Mouse (Mus musculus): ENCODE measurements at regions not wholly inside any gene's neighbourhood (a gene's known extent, or its start where the extent isn't known, plus 50 kb on each side); places are given as distances from the start of the nearest gene placed in this dataset.

GRCm38 (mm10) chr14:80471470-80471869, 487.6 kb downstream of the Olfm4 start:
- DNase-seq (ENCODE audit: low spot score in 2 of 2), result no peak

- DNase-seq (ENCODE audit: low spot score in 2 of 2), result no peak
These were observed 496.0 kb downstream of the Olfm4 start for GRCm38 (mm10) chr14:80479918-80480317.

GRCm38 (mm10) chr14:80482771-80483170, 498.9 kb downstream of the Olfm4 start:
- DNase-seq (ENCODE audit: low spot score in 2 of 2), result no peak

- DNase-seq (ENCODE audit: low spot score in 2 of 2), result no peak
These were observed 500.4 kb downstream of the Olfm4 start for GRCm38 (mm10) chr14:80484256-80484655.

- DNase-seq (ENCODE audit: low spot score in 2 of 2), result no peak
These were observed 501.3 kb downstream of the Olfm4 start for GRCm38 (mm10) chr14:80485149-80485548.

- no peak for DNase-seq (ENCODE audit: low spot score in 2 of 2)
These were observed 502.7 kb downstream of the Olfm4 start for GRCm38 (mm10) chr14:80486605-80487004.

GRCm38 (mm10) chr14:80492043-80492900, 508.4 kb downstream of the Olfm4 start:
- DNase-seq (ENCODE audit: low spot score in 2 of 2), result no peak

GRCm38 (mm10) chr14:80492901-80493279, 509.0 kb downstream of the Olfm4 start:
- no peak for DNase-seq (ENCODE audit: low spot score in 2 of 2)

GRCm38 (mm10) chr14:80504351-80504750, 520.5 kb downstream of the Olfm4 start:
- DNase-seq (ENCODE audit: low spot score in 2 of 2), result no peak

- no peak for DNase-seq (ENCODE audit: low spot score in 2 of 2)
These were observed 532.7 kb downstream of the Olfm4 start for GRCm38 (mm10) chr14:80516626-80517025.

- no peak for DNase-seq (ENCODE audit: low spot score in 2 of 2)
These were observed 537.3 kb downstream of the Olfm4 start for GRCm38 (mm10) chr14:80521216-80521615.

- no peak for DNase-seq (ENCODE audit: low spot score in 2 of 2)
These were observed 537.8 kb downstream of the Olfm4 start for GRCm38 (mm10) chr14:80521631-80522030.

- DNase-seq (ENCODE audit: low spot score in 2 of 2), result no peak
These were observed 538.7 kb downstream of the Olfm4 start for GRCm38 (mm10) chr14:80522536-80522935.

GRCm38 (mm10) chr14:80528419-80529028, 544.6 kb downstream of the Olfm4 start:
- no peak for DNase-seq (ENCODE audit: low spot score in 2 of 2)

GRCm38 (mm10) chr14:80536044-80536745, 552.3 kb downstream of the Olfm4 start:
- no peak for DNase-seq (ENCODE audit: low spot score in 2 of 2)

GRCm38 (mm10) chr14:80559950-80560349, 576.1 kb downstream of the Olfm4 start:
- no peak for DNase-seq (ENCODE audit: low spot score in 2 of 2)

Measured in adrenal gland, postnatal 4 days (tissue).